Mouse (Mus musculus) inflammation-experienced regulatory T-cells (primary cell): ENCODE results near the gene Syt13. TPM values are rescaled to one million over a fixed set of nuclear protein-coding genes. Genes with fewer than 3 reads are reported as not detected.

Source experiments
- polyA plus RNA-seq, 2 experiments: library from polyadenylated mRNA; unstranded; fragments of 100-300 nt; shearing (Covaris generic); gene quantifications; one replicate each; pipeline ENCODE4 v1.2.1; 2017

Gene Syt13
- under 1 TPM in 1 of 2 experiments, not detected in 1; 0.47 TPM for polyA plus RNA-seq

GRCm38 (mm10) chr2:92914933-92915553 lies at the start of gene Syt13:
Gene Syt13 (plus strand): TSS chr2:92915098.

Other genes starting within 250 kb of the Syt13 start
- gene Prdm11, start 131.1 kb downstream of the Syt13 start, polyA plus RNA-seq = 10 to 100 TPM in 1 of 2 experiments, 1 to 10 TPM in 1; 8.0 to 13.3 TPM